Mouse (Mus musculus): ENCODE data around the gene Rnase2a.
"Not testable (repeated sequence)": the region's sequence is repeated elsewhere in the genome, so short reads cannot be mapped to it uniquely, and the experiment has no call there.

The Rnase2a gene

DNA sequence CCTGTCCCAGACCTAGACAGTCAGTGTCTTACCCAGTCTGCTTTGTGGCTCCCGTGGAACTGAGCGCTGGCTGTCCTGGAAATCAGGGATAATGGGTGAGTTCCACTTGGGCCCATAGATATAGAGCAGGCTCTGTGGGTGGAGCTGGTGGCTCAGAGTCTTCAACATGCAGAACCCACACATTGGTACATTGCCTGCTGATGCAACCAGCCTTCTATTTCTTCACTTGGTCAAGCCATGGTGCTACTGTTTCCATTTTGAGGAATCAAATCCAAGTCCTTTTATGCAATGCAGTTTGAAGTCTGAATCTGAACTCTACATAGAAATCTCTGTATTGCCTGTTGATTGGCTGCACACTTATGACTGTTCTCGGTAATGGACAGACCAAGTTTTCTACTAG lies at the start of gene Rnase2a:
Rnase2a (minus strand) TSS at position 72 of the 400 bp plus-strand sequence.
- DNase-seq, result no peak

DNA sequence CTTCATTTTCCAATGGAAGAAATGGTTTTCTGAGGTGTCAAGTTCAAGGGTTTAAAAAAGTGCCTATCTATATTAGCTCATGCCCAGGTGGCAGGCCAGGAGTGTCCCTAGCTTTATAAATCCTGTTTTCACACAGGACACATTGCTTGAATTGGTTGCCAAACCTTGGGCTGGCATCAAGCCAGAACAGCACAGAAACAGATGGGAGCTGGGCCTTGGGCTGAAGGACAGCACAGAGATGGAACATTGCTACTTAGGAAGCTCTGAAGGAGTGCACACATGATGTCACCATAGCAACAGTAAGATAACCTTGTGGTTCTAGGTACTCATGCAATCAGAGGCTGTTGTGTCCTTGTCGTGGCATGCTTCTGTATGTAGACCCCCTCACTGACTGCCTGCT lies 35.6 kb upstream of the Rnase2a start:
- DNase-seq, result peak; percentile 79 to 83

DNA sequence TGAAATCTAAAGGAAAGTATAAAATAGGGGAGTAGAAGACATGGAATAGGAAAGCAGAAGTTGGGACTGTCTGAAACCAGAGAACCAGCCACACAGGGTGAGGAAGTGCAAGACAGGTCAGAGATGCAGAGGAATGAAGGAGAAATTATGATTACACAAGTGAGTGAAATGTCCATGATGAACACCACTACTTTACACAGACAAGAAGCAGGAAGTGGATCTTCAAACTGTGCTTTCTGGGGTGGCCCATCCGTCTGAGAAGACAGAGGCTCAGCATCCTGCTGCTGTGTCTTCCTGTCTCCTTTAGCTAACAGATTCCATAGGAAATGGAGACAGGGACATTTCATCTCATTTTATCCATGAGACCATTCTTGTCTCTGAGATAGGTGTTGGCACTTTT lies 22.6 kb upstream of the Rnase2a start:
- not testable (repeated sequence) for DNase-seq

DNA sequence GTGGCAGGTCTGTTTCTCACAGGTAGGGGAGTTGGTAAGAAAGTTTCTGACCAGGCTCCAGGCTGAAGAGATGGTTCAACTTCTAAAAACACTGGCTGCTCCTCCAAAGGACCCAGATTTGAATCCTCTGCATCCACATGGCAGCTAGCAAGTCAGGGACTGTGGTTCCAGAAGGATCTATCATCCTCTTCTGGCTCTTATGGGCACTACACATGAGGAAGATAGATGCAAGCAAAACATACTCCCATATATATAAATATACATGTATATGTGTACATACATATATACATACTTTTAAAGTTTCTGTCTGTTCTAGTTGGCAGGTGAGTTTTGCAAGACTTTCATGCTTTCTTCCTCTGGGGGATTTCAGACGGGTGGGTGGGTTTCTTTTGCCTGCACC lies 12.8 kb upstream of the Rnase2a start:
- DNase-seq, result no peak

DNA sequence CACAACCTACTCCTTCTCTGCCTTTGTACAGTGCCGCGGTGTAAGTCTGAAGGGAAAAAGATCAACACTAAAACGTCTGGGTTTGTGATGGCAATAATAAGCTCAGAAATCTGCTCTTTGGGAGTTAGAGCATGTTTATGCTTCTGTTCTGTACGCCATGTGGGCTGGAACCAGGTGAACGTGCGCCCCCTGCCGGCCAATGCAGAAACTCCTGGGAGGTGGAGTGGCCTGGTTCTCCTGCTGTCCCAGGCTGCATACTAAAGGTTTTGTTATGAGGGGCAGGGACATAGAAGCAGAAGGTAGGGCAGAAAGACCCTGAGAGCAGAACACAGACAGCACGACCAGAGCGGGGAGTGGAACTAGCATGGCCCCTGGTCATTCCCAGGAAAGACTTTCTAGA lies 10.2 kb upstream of the Rnase2a start:
- DNase-seq, result peak; percentile 64 to 70

DNA sequence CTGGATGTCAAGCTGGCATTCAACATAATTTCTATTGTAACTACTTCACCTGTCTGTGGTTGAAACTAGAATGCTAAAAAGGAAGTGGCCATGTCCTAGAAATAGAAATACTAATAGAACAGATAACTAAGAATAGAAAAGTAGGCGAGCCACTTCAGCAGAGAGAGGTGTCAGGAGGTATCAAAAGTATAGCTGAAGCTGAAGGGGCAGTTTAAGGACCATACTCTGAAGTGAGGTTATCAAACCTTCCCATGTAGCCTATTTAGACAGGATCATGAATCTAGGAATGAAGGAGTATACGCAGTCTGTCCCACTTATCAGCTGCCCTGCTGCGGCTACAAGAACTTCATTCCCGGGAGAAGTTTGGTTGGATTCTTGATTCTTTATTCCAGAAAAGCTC lies 9.8 kb upstream of the Rnase2a start:
- DNase-seq, result no peak

DNA sequence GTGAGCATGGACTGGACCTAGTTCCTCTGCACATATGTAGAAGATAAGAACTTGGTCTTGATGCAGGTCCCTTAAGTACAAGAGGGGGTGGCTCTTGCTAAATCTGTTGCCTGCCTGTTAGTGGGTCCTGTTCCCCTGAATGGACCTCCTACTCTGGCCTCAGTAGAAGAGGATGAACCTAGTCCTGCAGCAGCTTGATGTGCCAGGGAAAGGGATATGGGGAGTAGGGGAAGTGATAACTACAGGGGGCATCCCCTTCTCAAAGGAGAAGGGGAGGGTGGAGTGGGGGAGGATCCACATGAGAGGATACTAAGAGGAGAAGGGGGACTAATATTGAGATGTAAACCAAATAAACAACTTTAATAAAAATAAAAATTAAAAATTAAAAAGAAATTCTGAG lies 6.5 kb upstream of the Rnase2a start:
- no peak for DNase-seq

DNA sequence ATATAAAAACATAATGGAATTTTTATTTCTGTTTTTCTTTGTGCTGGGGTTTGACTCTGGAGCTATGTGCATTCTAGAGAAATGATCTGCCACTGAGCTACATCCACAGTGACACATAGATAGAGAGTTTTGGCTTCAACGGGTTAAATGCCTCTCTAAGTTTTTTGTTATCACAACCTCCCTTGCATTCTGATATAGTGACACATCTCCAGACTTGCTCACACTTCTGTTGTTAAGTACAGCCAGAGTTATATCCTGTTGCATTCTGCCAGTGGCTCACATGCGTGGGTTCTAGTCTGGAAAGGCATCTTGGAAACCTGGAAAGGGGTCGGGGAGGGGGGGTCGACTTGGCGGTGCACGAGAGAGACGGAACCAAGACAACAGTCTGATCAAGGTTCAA lies 3.8 kb upstream of the Rnase2a start:
- DNase-seq, result no peak

DNA sequence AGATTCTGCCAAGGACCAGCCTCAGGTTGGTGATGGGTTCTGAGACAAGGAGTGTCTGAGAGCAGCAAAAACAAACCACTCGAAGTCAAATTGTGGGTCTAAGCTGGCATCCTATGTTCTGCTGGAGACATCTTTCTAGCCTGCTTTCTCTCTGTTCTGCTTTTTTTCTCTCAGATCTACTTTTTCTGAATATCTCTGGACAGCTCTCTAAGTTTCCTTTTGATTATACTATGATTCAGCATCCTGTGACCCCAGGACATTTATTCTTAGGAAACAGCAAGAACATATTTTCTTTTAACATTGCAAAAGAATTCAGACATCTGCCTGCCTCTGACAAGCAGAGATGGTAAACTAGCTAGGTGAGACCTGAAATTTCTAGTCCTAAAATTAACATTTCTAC lies 2.3 kb downstream of the Rnase2a start:
- DNase-seq, result no peak

DNA sequence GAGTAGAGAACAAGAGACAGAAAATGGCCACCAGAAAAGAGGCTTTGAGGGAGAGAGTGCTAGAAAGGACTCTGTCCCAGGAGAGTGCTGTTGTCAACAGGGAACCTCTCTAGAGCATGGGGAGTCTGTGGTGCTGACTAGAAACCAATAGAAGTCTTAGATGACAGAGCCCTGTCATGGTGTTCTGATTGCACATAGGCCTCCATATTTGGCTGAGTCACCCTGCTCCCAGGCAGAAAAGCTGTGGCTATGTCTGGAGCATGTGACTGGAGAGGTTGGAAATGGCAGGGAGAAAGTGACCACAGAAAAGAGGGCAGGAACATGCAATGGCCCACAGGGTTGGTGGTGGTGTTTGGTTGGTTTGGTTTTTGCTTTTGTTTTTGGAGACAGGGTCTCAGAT lies 3.7 kb downstream of the Rnase2a start:
- not testable (repeated sequence) for DNase-seq

DNA sequence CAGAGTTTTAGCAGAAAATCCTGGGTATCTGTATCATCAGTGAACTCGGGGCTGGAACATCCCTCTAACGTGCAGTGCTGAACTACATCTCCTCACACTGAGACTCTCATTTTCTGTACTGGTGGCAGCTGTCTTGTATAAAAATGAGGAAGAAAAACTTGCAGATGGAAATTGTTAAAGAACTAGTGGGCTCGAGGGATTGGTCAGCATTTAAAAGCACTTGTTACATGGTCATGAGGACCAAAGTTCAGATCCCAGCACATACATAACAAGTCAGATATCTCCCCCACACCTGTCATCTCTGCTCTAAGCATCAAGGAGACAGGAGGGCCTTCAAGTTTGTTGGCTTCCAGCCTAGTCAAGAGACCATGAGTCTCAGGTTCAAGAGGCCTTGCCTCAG lies 5.6 kb downstream of the Rnase2a start:
- no peak for DNase-seq

DNA sequence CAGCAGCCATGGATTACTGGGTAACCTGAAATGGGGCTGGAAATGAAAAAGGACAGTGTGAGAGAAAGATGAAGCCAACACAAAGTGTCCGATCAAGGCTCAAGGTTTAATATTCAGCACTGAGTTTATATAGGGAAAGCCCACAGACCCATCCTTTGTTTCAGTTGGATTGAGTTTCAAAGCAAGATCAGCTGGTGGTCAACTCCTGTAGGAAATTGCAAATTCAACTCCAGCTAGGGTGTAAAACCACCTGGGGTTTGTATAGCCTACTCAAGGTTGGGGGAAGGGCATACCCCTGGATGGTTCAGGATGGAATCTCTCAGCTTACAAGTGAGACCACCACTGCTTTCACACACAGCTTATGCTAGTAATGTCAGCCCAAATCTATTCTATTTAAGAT lies 8.2 kb downstream of the Rnase2a start:
- no peak for DNase-seq

DNA sequence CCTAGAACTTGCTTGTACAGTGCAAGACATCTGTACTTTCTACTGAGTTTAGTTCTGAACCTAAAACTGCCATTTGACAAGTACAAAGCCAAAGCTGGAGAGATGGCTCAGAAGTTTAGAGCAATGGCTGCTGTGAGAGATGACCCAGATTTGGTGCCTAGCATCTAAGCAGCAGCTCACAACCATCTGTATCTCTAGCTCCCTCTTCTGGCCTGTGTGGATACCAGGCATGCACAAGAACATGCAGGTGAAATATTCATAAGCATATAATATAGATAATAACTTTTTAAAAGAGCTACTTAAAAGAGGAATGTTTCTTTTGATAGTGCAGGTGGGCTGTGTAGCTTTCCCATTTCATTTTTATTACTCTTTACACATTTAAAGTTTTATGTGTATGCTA lies 15.0 kb downstream of the Rnase2a start:
- peak; percentile 6 to 17 for DNase-seq

DNA sequence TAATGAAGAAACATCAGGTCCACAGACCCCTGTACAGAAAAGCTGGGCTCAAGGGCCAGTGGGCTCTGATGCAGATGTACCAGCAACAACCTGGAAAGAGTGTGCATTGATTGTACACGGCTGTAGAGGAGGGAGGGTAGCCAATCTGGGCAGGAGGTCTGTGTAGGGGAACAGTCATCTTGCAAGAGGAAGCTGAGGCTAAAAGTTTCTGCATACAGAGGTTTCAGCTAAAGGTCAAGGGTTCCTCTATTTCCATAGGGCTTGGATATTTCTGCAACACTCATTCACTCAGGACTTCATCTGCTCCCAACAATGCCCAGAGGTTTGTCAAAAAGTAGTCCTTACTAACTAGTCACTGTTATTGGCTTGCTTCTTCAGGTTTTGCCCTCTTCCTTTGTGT lies 18.4 kb downstream of the Rnase2a start:
- DNase-seq, result not testable (repeated sequence)

DNA sequence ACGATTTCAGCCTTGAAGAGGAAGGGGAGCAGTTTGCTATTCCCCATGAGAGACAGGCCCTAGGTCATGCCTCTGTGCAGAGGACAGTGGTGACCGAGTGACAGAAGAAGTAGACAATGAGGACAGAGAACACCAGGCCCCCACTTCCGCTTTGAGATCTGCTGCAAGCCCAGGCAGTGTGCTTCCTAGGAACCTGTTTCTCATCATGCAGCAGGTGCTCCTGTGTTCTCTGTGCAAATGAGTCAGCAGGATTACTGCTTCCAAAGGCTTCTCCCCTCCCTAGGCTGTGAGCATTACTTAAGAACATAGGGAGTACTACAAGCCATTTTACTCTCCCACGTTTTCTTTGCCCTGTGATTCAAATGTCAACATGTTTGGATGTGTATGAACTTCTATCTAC lies 26.3 kb downstream of the Rnase2a start:
- DNase-seq, result not testable (repeated sequence)

DNA sequence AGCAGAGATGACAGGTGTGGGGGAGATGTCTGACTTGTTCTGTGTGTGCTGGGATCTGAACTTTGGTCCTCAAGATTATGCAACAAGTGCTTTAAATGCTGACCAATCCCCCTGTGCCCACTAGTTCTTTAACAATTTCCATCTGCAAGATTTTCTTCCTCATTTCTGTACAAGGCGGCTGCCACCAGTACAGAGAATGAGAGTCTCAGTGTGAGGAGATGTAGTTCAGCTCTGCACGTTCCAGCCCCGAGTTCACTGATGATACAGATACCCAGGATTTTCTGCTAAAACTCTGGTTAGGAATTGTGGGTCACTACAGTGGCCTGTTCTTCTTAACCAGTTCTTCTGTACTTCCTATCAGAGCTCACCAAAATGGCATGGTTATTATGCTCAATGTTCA lies 35.8 kb downstream of the Rnase2a start:
- not testable (repeated sequence) for DNase-seq
